Mouse (Mus musculus) liver (tissue): ENCODE measurements around the gene Sf3b4.
"Not testable (repeated sequence)": the region's sequence is repeated elsewhere in the genome, so short reads cannot be mapped to it uniquely, and the experiment has no call there.

Experiments
- DNase-seq: peaks from one replicate; pipeline ENCODE4 v3.0.0-alpha.2; 2020; ENCODE audit warnings: mixed read lengths

The Sf3b4 gene

GRCm38 (mm10) chr3:96175251-96175650 lies 3.1 kb downstream of the Sf3b4 start:
- DNase-seq = no peak

GRCm38 (mm10) chr3:96178427-96178826 lies 6.3 kb downstream of the Sf3b4 start:
- no peak for DNase-seq

GRCm38 (mm10) chr3:96178902-96179301 lies 6.8 kb downstream of the Sf3b4 start:
- no peak for DNase-seq

- DNase-seq = no peak
Measured at GRCm38 (mm10) chr3:96179531-96179930, 7.4 kb downstream of the Sf3b4 start.

GRCm38 (mm10) chr3:96180727-96181477 lies 8.8 kb downstream of the Sf3b4 start, which contains the start of gene Sv2a:
TSS of gene Sv2a (plus strand) at chr3:96181151.
- peak; percentile 47 for DNase-seq

- DNase-seq = no peak
Measured at GRCm38 (mm10) chr3:96181510-96182381, 9.6 kb downstream of the Sf3b4 start.

GRCm38 (mm10) chr3:96182382-96182776 lies 10.2 kb downstream of the Sf3b4 start:
- no peak for DNase-seq

- DNase-seq = no peak
Measured at GRCm38 (mm10) chr3:96192977-96193376, 20.8 kb downstream of the Sf3b4 start.

GRCm38 (mm10) chr3:96194966-96195365 lies 22.8 kb downstream of the Sf3b4 start:
- DNase-seq = no peak

- no peak for DNase-seq
Measured at GRCm38 (mm10) chr3:96195616-96196313, 23.6 kb downstream of the Sf3b4 start.

- DNase-seq = no peak
Measured at GRCm38 (mm10) chr3:96196437-96197128, 24.5 kb downstream of the Sf3b4 start.

GRCm38 (mm10) chr3:96197129-96197749 lies 25.1 kb downstream of the Sf3b4 start:
- DNase-seq = peak; percentile 90

- peak; percentile 27 for DNase-seq
Measured at GRCm38 (mm10) chr3:96198181-96198580, 26.0 kb downstream of the Sf3b4 start.

- not testable (repeated sequence) for DNase-seq
Measured at GRCm38 (mm10) chr3:96198601-96199251, 26.6 kb downstream of the Sf3b4 start.

GRCm38 (mm10) chr3:96199731-96200130 lies 27.6 kb downstream of the Sf3b4 start:
- DNase-seq = no peak

GRCm38 (mm10) chr3:96207819-96208218 lies 35.7 kb downstream of the Sf3b4 start:
- no peak for DNase-seq

- no peak for DNase-seq
Measured at GRCm38 (mm10) chr3:96209242-96209641, 37.1 kb downstream of the Sf3b4 start.

- DNase-seq = peak; percentile 37
Measured at GRCm38 (mm10) chr3:96219191-96219641, 47.1 kb downstream of the Sf3b4 start.

GRCm38 (mm10) chr3:96219661-96220130 lies 47.6 kb downstream of the Sf3b4 start, which contains the start of the genes Bola1 and Hist2h2ab:
TSS of gene Bola1 (minus strand) at chr3:96219709.
TSS of gene Hist2h2ab (plus strand) at chr3:96219865.
- peak; percentile 78 for DNase-seq

GRCm38 (mm10) chr3:96220131-96220764 lies 48.1 kb downstream of the Sf3b4 start:
- peak; percentile 57 for DNase-seq
